Mouse (Mus musculus): ENCODE data around the gene Sipa1l1. TPM values are rescaled to one million over a fixed set of nuclear protein-coding genes. Genes with fewer than 3 reads are reported as not detected.

The Sipa1l1 gene
- total RNA-seq, 2 experiments from 2014 or later: 35.2 to 44.3 TPM

- no peak for DNase-seq
Observed at GRCm38 (mm10) chr12:82387042-82387441, 217.9 kb downstream of the Sipa1l1 start.

- no peak for DNase-seq
Observed at GRCm38 (mm10) chr12:82387647-82388046, 218.5 kb downstream of the Sipa1l1 start.

GRCm38 (mm10) chr12:82388144-82388543 is 219.0 kb downstream of the Sipa1l1 start:
- DNase-seq: no peak

GRCm38 (mm10) chr12:82394118-82394861 is 225.2 kb downstream of the Sipa1l1 start:
- no peak for DNase-seq

- DNase-seq: no peak
Observed at GRCm38 (mm10) chr12:82395194-82395593, 226.1 kb downstream of the Sipa1l1 start.

- no peak for DNase-seq
Observed at GRCm38 (mm10) chr12:82397193-82397592, 228.1 kb downstream of the Sipa1l1 start.

GRCm38 (mm10) chr12:82397751-82398150 is 228.6 kb downstream of the Sipa1l1 start:
- DNase-seq: no peak

GRCm38 (mm10) chr12:82398926-82399325 is 229.8 kb downstream of the Sipa1l1 start:
- no peak for DNase-seq

GRCm38 (mm10) chr12:82399971-82400720 is 231.0 kb downstream of the Sipa1l1 start:
- no peak for DNase-seq

GRCm38 (mm10) chr12:82400783-82401182 is 231.7 kb downstream of the Sipa1l1 start:
- no peak for DNase-seq

- DNase-seq: no peak
Observed at GRCm38 (mm10) chr12:82401440-82401839, 232.3 kb downstream of the Sipa1l1 start.

GRCm38 (mm10) chr12:82402635-82403034 is 233.5 kb downstream of the Sipa1l1 start:
- DNase-seq: no peak

- DNase-seq: no peak
Observed at GRCm38 (mm10) chr12:82407531-82408255, 238.6 kb downstream of the Sipa1l1 start.

- peak; percentile 69 for DNase-seq
Observed at GRCm38 (mm10) chr12:82408486-82408885, 239.4 kb downstream of the Sipa1l1 start.

GRCm38 (mm10) chr12:82409686-82410472 is 240.8 kb downstream of the Sipa1l1 start:
- DNase-seq: no peak

GRCm38 (mm10) chr12:82412291-82413032 is 243.3 kb downstream of the Sipa1l1 start:
- DNase-seq: no peak

- peak; percentile 68 for DNase-seq
Observed at GRCm38 (mm10) chr12:82415690-82416364, 246.7 kb downstream of the Sipa1l1 start.

- no peak for DNase-seq
Observed at GRCm38 (mm10) chr12:82419027-82419426, 249.9 kb downstream of the Sipa1l1 start.

- no peak for DNase-seq
Observed at GRCm38 (mm10) chr12:82424783-82425182, 255.7 kb downstream of the Sipa1l1 start.

GRCm38 (mm10) chr12:82425853-82426252 is 256.7 kb downstream of the Sipa1l1 start:
- no peak for DNase-seq

- DNase-seq: no peak
Observed at GRCm38 (mm10) chr12:82427416-82427815, 258.3 kb downstream of the Sipa1l1 start.

Data from adrenal gland, postnatal 10 days (tissue).